Mouse (Mus musculus) CD4-positive helper T cell, adult 2 months (primary cell): ENCODE results near the gene Myl6b.
"Not testable (repeated sequence)": the region's sequence is repeated elsewhere in the genome, so short reads cannot be mapped to it uniquely, and the experiment has no call there.

Experiments used
- DNase-seq: peaks from one replicate; pipeline ENCODE4 v3.0.0-alpha.2; 2012; ENCODE audit warnings: low read depth, missing footprints, low spot score

Myl6b gene

GRCm38 (mm10) chr10:128518833-128519232 is 20.3 kb upstream of the Myl6b start:
- DNase-seq, result peak; percentile 38

DNA sequence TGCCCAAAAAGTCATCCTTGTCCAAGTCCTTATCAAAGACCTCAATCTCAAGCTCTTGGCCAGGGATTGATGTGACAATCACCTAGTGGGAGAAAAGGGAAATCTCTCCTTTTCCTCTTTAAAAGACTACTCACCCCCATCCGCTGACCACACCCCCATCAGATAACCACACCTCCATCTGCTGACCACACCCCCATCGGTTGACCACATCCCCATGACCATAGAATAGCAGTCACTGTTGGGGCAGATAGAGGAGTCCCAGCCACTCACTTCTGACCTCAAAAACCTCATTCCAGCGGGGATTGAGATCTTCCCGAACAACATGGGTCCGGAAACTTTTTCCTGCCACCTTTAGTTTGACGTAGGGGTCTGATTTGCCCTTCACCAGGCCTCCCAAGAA is 18.2 kb upstream of the Myl6b start:
- no peak for DNase-seq

DNA sequence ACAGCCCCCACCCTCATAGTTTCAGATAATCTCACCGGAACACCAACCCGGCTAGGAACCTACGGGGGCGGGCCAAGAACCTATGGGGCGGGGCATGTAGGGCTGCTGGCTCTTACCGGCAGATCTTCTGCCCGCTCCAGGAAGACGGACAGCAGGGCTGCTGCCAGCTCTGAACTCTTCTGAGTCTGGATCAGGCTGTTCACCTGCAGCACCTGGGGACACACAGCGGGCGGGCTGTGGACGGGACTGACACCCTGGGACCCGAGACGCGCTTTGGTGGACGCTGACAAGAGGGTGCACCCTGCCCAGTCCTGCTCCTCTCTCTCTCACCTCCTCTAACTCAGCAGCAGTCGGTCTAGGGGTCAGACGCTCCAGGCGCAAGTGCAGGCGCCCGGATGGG is 17.5 kb upstream of the Myl6b start:
- no peak for DNase-seq

DNA sequence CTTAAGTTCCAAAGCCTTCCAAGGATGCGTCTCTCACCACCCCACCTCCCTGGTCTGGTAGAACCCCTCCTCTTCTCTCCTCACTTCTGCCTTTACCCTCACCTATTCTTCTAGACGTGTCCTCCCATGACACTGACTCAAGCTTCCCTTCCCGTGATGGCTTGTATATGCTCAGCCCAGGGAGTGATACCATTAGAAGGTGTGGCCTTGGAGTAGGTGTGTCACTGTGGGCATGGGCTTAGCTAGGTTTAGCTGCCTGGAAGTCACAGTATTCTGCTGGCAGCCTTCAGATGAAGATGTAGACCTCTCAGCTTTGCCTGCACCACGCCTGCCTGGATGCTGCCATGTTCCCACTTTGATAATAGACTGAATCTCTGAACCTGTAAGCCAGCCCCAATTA is 16.6 kb upstream of the Myl6b start:
- no peak for DNase-seq

DNA sequence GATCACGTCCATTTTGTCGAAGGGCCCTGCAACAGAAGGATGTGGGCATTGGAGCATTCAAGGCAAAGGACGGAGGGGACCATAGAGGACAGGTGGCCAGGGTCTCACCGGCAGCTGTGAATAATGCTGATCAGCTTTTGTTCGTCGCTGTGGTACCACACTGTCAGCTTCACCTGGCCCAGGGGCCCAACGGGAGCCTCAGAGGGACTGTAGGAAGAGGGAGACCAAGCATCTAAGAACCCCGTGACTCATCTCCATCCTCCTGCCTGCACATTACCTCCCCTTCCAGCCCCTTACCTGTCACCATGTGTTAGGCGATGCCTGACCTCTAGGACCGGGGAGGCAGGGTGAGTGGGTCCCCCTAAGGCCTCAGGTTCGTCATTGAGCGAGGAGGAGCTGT is 13.3 kb upstream of the Myl6b start:
- DNase-seq, result no peak

DNA sequence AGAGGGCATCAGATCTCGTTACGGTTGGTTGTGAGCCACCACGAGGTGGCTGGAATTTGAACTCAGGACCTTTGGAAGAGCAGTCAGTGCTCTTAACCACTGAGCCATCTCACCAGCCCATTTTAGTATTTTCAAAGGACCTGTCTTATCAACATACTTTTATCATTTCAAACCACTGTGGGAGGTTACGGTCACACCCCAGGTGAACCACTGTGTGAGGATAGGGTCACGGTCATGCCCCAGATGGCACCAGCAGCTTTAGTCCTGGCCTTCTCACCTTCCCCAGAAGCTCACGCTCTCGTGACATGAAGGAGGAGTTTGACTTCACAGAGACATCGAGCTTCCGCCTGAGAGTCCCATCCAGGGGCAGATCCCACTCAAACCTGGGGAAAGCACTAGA is 12.7 kb upstream of the Myl6b start:
- DNase-seq, result no peak

GRCm38 (mm10) chr10:128510301-128510700 is 11.8 kb upstream of the Myl6b start:
- no peak for DNase-seq

DNA sequence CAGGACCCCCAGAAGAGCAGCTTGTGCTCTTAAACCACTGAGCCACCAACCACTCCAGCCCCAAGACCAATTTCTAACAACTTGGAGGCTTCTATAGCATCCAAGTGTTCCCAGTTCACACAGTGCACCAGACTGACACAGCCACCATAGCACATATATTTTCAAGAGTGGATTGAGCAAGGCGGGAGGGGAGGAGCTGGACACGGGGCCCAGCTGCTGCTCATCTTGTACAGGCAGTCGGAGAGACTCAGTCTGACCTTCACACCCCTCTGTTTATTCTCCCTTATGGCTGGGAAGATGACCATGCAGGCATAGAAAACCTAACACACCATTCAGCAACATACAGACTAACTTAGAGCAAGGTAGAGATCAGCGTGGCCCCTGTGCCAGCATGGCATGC is 11.3 kb upstream of the Myl6b start:
- no peak for DNase-seq

- DNase-seq, result no peak
These were observed 10.7 kb upstream of the Myl6b start for GRCm38 (mm10) chr10:128509203-128509602.

- DNase-seq, result no peak
These were observed 9.8 kb upstream of the Myl6b start for GRCm38 (mm10) chr10:128508260-128508659.

- no peak for DNase-seq
These were observed 7.5 kb upstream of the Myl6b start for GRCm38 (mm10) chr10:128505974-128506373.

- not testable (repeated sequence) for DNase-seq
These were observed 6.8 kb upstream of the Myl6b start for GRCm38 (mm10) chr10:128505371-128505667.

GRCm38 (mm10) chr10:128504641-128505370 is 6.3 kb upstream of the Myl6b start:
- peak; percentile 82 for DNase-seq

DNA sequence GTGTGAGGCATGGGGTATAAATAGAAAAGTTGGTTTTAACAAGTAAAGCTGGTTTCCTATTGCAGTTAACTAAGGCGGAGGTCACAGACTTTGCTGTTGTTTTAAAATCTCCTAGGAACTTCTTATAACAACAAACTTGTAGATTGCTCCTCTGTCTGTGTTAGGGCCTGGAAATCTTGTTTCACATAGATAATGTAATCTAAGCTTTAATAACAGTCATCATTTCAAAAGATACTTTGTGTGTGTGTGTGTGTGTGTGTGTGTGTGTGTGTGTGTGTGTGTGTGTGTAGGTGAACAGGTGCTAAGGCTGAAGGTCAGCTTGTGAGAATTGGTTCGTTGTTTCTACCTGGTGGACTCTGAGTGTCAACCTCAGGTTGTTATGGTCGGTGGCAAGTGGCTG is 5.5 kb upstream of the Myl6b start:
- no peak for DNase-seq

DNA sequence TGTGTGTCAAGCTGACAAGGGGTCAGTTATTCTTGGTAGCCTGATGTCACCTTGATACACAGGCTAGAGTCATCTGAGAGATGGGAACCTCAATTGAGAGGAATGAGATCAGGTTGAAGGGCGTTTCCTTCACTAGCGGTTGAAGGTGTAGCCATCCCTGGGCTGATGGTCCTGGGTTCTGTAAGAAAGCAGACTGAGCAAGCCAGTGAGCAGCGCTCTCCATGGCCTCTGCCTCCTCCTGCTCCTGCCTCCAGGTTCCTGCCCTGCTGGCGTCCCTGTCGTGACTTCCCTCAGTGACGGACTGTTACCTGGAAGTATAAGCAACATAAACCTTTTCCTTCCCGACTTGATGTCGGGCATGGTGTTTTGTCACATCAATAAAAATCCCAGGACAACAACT is 5.0 kb upstream of the Myl6b start:
- DNase-seq, result no peak

DNA sequence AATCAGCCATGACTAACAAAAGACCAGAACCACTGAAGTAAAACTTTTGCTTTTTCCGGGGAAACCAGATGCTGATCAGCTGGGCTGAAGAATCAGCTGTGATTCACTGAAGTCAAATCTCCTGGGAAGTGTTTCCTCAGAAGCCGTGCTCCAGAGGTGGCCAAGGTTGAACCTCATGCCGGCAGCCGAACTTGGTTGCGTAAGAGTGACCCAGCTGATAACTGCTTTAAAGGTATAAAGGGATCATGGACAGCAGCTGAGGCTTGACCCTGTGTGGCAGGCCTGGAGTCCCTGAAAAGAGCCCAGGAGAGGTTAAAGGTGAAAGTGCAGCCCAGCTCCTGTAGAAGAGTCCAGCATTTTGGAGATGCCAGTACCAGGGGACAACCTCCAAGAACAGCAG is 3.9 kb upstream of the Myl6b start:
- no peak for DNase-seq

DNA sequence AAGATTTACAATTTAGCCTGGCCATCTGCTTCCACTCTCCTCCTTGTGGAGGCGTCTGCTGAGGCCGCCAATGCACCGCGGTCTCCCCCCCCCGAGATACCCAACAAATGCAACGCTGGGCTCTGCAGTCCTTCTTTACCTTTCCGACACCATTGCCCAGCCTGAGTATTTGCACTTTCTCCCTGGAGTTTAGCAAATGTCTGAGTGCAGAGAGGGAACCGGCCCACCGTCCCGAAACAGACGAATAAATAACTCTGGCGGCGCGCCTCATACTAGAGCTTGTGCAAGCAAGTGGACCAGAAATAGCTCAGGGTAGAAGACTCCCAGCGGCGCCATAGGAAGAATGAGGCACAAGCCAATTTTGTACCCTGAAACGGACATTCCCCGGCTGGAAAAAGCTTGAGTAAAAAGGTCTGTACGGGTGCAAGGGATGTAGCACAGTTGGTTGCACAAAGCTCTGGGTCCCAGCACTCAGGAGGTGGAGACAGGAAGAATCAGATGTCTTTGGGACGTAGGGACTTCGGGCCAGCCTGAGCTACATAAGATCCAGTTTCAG is 709 bp upstream of the Myl6b start:
- no peak for DNase-seq

DNA sequence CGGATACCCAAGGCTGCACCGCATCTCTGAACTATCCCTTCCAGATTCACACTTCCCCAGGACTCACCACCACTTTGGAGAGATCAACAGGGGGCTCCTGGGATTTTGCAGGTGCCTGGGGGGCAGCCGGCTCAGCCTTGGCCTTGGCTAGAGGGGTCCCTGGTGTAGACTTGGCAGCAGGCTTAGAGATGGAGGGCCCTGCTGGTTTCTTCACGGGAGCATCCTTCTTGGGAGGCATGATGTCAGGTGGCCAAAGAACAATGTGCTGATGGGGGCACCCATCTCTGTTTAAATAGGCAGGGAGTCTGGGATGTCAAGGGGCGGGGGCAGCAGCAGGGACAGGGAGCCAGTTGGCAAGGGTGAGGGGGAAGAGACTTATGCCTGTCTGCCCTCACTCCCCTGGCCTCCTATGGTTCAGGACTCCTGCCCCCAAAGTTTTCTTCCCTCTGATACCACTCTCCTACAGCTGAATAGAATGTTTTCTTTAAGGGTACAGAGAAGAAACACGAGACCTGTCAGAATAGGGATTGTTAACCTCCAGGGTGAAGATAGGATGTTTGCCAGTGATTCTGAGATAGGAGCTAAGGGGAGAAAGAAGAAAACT is 1.2 kb downstream of the Myl6b start:
- DNase-seq, result no peak

DNA sequence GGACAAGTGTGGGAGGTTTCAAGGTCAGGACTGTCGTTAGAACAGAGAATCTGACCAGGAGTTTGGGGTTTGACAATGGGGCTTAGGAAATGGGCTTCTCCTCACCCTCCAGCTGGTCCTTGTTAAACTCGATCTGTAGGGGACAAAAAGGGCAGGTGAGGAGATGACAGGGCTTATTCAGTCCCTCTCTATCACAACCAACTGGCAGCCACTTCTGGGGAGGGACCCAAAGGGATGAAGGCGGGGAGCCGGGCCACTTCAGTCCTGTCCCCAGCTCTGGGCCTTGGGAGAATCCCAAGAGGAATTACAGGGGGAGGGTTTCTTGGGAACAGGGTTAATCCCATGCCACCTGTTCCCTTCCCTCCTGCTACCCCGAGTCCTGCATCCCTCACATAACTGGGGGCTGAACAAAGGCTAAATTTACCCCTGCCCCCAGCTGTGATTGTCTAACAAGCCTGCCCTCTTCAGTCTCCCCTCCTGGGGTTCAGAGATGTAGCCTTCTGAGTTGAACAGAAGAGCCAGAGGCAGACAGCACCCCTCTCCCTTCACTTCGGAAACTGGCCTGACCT is 1.9 kb downstream of the Myl6b start:
- no peak for DNase-seq

GRCm38 (mm10) chr10:128495903-128496302 is 2.6 kb downstream of the Myl6b start:
- DNase-seq, result no peak

DNA sequence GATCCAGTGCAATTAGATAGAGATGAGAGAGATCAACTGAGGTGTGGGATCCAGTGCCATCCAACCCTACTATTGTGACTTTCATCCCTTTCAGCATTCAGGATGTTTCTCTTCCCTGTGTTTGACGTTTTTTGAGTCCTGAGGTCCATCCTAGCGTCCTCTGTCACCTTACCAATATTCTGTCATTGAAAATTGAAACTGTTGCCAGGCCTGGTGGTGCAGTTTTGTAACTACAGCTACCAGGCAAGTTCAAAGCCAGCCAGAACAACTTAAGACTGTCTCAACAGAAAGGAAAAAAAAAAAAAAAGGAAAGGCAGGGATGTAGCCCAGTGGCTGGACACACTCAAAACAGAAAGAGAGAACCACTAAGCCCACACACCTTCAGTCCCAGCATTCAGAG is 3.2 kb downstream of the Myl6b start:
- DNase-seq, result peak; percentile 53

GRCm38 (mm10) chr10:128494667-128495245 is 3.7 kb downstream of the Myl6b start:
- no peak for DNase-seq
